Mouse (Mus musculus) bone marrow, adult 2 months (tissue): ENCODE data around the gene Sez6l2. TPM values are rescaled to one million over a fixed set of nuclear protein-coding genes. Genes with fewer than 3 reads are reported as not detected.
A peak's percentile ranks its signal among the peaks of the same experiment; 100 is the strongest.

Experiments
- H3K27ac ChIP-seq: fragments of 200-500 bp; 2 replicates; pipeline ENCODE4 v1.5.1; 2012; ENCODE audit warnings: low read depth, mild to moderate bottlenecking, control low read depth, inconsistent platforms, low read length; ENCODE audit not compliant: control insufficient read depth, poor library complexity, insufficient read depth
- H3K4me1 ChIP-seq: fragments of 200-500 bp; 2 replicates; pipeline ENCODE4 v1.6.1; 2011; ENCODE audit warnings: low read length; ENCODE audit not compliant: control insufficient read depth, insufficient read depth
- H3K4me3 ChIP-seq: fragments of 200-500 bp; replicated peaks from 2 replicates; pipeline ENCODE3; 2011; ENCODE audit warnings: mild to moderate bottlenecking, low read depth, low read length, control low read depth; ENCODE audit not compliant: control insufficient read depth
- CTCF ChIP-seq: fragments of 200-500 bp; IDR thresholded peaks from 2 replicates; pipeline ENCODE4 v1.5.1; 2011; ENCODE audit warnings: low read length, control low read depth; ENCODE audit not compliant: control insufficient read depth, insufficient read depth
- POLR2A ChIP-seq: fragments of 200-500 bp; IDR thresholded peaks from 2 replicates; pipeline ENCODE4 v1.6.1; 2011; ENCODE audit warnings: low read depth, mild to moderate bottlenecking, control low read depth, low read length, borderline replicate concordance; ENCODE audit not compliant: control insufficient read depth
- WGBS: fragments of 180-500 bp; shearing (Covaris S2); methylation state at CpG from one replicate; pipeline ENCODE4 v1.1.7; 2018; 5-methylcytosine and 5-hydroxymethylcytosine counted together
- polyA plus RNA-seq: library from polyadenylated mRNA; stranded (reverse); fragments of >200 nt; gene quantifications from 2 replicates; pipeline ENCODE4 v1.2.4, GENCODE M21; 2011; ENCODE audit warnings: low replicate concordance; ENCODE audit not compliant: missing spikeins, insufficient read depth, insufficient read length

Sez6l2 gene
- polyA plus RNA-seq, 1 experiment, result 3.5 TPM

DNA sequence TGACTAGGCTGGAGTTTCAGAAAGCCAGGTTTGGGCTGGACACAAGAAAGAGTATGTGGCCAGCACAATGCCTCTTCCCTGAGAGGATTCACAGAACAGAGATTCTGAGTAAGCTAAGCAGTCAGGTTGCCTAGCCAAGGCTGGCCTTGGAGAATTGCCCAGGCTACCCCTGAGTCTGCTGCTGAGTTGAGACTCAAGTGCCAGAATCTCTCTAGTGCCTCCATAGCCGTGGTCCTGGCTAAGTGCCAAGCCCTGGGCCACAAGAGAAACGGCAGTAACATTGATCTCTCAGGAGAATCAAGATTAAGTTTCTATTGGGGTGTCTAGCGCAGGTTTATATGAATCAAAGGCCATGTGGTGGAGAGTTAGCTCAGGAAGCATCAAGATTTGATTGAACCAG lies 15.2 kb downstream of the Sez6l2 start:
- 27% methylated on average over 3 of the region's 3 CpGs for WGBS
- no peak overlapping the region for H3K4me3 ChIP-seq
- no peak for TF ChIP-seq CTCF
- TF ChIP-seq POLR2A, result no peak
- no peak overlapping the region for H3K27ac ChIP-seq
- no peaks in the 10 kb centered on the region; the same call in 1 of the 2 replicates for H3K4me1 ChIP-seq

DNA sequence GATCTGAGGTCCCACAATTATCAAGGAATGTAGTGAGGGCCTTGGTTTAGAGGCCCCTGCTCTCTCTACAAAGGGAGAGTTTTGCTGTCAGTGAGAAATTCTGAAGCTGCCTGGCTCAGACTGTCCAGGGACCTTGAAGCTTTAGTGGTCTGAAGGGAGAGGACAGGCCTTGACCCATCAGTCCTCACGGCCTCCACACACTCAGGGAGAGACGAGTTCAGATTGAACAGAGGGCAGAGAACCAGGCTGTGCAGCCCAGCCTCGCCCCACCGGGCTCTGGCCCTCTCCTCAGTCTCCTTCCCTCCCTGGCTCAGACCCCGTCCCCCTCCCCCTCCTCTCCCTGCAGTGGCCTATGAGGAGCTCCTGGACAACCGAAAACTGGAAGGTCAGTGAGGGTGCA lies 17.0 kb downstream of the Sez6l2 start:
- no peak for TF ChIP-seq CTCF
- no peak for TF ChIP-seq POLR2A
- H3K27ac ChIP-seq, result no peak overlapping the region
- no peak overlapping the region for H3K4me3 ChIP-seq
- 78% methylated on average over 6 of the region's 6 CpGs for WGBS
- no peaks in the 10 kb centered on the region; the same call in 1 of the 2 replicates for H3K4me1 ChIP-seq

DNA sequence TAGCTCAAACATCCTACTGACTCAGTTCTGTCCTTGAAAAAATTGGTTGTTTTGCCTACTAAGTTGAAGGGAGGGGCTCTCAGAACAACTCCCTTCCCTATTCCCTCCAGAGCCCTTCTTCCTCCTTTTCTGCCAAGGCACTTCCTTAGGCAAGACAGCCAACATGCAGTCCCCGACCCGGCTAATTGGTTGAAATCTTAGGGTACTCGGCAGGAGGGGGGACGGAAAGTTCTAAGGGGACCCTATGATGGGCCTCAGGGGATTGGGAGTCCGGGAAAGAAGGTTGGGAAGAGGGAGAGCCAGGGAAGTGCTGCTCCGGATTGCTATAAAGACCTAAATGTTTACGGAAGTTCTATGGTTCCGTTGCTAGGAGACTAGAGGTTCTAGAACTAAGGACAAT lies 25.1 kb downstream of the Sez6l2 start:
- 1% methylated on average over 8 of the region's 8 CpGs for WGBS
- peak overlapping the region; percentile 87 for H3K4me3 ChIP-seq
- TF ChIP-seq CTCF (no peak), POLR2A (no peak)

DNA sequence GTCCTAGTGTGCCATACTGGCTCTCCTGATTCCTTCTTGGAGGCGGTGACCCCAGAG lies 25.4 kb downstream of the Sez6l2 start, which contains the start of gene Cdipt:
Gene Cdipt, plus strand, starts transcription at position 22 of the 57 bp plus-strand sequence.
- TF ChIP-seq POLR2A, result no peak
- no peak for TF ChIP-seq CTCF
- Histone ChIP-seq H3K4me3 (peak within 1 kb of the TSS; percentile 87), H3K4me1 (peaks cover 2% of the 10 kb centered on the region; the same call in 1 of the 2 replicates), H3K27ac (peak within 1 kb of the TSS; percentile 96)
- 3% methylated on average over 1 of the region's 1 CpGs for WGBS

More for the DNA sequence above, 25.1 kb downstream of the Sez6l2 start:
- Histone ChIP-seq H3K4me1 (peaks cover 2% of the 10 kb centered on the region; the same call in 1 of the 2 replicates), H3K27ac (peak overlapping the region; percentile 96; the same call in 1 of the 2 replicates)

DNA sequence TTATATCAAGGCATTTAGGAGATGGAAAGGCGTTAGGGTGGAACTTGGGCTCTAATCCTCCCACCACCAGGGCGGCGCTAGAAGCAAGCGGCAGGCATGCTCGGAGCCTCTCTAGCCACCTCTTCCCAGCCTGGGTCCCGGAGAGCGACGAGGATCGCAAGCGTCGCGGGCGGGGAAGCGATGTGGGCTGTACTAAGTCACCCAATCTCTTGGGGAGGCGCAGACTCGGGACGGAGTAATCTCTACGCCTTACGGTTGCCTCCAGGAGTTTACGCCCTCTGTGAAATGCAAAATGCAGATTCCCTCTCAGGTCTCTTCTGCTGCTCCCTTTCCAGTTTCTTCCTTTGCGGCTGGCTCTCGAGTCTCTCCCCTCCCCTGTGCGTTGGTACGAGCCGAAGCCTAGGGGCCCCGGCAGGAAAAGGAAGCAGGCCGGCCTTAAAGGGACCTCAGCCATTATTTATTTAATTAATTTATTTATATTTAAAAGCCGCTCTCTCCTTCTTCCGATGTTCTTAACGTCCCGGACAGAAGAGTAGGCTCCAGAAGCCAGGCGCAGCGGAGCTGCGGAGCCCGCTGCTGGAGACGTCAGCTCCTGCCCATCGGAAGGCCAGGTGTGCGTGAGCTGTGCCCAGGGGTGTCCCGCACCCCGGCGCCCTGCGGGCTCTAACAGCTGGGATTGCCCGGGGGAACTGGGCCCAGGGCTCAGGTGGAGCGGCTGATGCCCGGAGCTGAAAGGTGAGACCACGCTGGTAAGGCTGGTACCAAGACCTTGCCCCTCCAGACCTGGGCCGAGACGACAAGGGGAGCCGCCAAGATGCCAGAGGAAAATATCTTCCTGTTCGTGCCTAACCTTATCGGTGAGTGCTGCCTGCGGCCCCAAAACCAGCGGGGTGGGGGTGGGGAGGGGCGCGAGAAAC lies 25.8 kb downstream of the Sez6l2 start, which contains the start of gene Cdiptos:
Gene Cdiptos, minus strand, starts transcription at position 149 of the 917 bp plus-strand sequence.
- H3K4me1 ChIP-seq, result peaks cover 2% of the 10 kb centered on the region; the same call in 1 of the 2 replicates
- WGBS, result under 1% methylated on average over 55 of the region's 55 CpGs
- peak within 1 kb of the TSS; percentile 96 for H3K27ac ChIP-seq
- H3K4me3 ChIP-seq, result peak within 1 kb of the TSS; percentile 87
- TF ChIP-seq CTCF, result peak; percentile 97
- TF ChIP-seq POLR2A, result peak; percentile 62; the same call in 1 of the 2 replicates

DNA sequence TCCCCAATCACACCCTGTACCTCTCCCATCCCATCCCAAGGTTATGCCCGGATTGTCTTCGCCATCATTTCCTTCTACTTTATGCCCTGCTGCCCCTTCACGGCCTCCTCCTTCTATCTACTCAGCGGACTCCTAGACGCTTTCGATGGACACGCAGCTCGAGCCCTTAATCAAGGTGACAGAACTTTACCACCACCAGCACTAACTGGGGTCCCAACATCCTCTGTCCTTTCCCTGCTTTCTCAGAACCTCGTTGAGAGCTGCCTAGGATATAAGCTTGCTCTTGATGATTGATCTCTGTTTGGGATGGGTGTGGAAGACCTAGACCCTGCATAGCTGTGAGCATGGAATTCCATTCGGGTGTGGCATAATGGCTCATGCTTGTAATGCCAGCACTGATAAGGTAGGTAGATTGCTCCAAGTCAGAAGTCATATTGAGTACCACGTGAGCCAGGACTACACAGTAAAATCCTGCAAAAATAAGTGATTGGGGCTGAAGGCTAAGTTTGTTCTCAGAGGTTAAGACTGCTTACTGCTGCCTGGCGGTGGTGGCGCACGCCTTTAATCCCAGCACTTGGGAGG lies 26.6 kb downstream of the Sez6l2 start:
- WGBS, result 25% methylated on average over 14 of the region's 14 CpGs
- H3K4me3 ChIP-seq, result peak overlapping the region; percentile 87
- peaks cover 2% of the 10 kb centered on the region; the same call in 1 of the 2 replicates for H3K4me1 ChIP-seq
- peak overlapping the region; percentile 50 for H3K27ac ChIP-seq
- TF ChIP-seq POLR2A (no peak), CTCF (no peak)

DNA sequence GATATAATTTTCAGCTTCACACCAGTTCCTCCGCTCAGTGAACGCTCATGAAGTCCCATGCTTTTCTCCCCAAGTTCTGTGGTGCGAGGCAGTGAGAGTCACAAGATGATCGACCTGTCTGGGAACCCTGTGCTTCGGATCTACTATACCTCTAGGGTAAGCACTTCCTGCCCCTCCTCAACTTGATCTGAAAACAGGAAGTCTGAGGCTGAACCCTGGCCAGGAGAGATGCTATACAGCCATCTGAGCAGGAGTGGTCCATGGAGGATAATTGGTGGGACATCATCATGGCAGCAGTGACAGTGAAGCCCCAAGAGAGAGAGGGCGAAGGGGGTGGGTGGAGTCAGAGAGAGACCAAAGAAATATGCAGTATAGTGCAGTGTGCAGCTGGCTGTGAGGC lies 28.5 kb downstream of the Sez6l2 start:
- Histone ChIP-seq H3K4me1 (peaks cover 2% of the 10 kb centered on the region; the same call in 1 of the 2 replicates), H3K4me3 (no peak overlapping the region), H3K27ac (no peak overlapping the region)
- WGBS, result 64% methylated on average over 6 of the region's 6 CpGs
- TF ChIP-seq CTCF, result no peak

DNA sequence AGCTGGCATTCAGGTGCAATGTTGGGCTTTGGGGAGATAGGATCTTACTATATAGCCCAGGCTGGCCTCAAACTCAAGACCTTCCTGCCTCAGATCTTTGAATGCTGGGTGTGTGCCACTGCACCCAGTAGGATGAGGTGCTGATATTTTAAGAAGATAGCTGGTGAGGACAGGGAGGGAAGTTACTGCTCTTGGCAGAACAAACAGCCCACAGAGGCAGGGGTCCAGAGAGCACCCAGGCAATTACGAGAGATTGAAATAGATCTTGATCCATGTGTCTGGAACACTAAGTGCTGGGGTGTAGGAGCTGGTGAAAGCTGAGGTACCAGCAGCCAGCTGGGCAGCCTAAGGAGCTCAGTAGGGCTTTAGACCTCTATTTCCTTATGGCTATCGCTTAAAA lies 31.2 kb downstream of the Sez6l2 start:
- no peak overlapping the region for H3K27ac ChIP-seq
- no peak for TF ChIP-seq POLR2A
- no peak for TF ChIP-seq CTCF
- WGBS, result 80% methylated on average over 2 of the region's 2 CpGs
- no peak overlapping the region for H3K4me3 ChIP-seq
- peaks cover 2% of the 10 kb centered on the region; the same call in 1 of the 2 replicates for H3K4me1 ChIP-seq

DNA sequence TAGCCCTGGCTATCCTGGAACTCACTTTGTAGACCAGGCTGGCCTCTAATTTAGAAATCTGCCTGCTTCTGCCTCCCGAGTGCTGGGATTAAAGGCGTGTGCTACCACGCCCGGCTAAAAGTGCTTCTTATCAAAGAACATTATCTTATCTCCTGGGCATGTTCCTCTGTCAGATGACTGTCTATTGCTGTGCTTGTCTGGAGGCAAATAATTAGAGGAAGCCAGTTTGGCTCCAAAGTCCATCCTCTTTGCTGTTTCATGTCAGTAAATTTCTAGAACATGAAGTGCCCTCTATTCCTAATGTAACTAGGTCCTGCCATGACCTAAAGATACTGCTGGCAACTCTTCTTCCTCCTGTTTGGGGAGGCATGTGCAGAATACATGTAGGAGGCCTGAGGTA lies 31.7 kb downstream of the Sez6l2 start:
- no peak overlapping the region for H3K27ac ChIP-seq
- no peak for TF ChIP-seq CTCF
- peaks cover under 1% of the 10 kb centered on the region; the same call in 1 of the 2 replicates for H3K4me1 ChIP-seq
- WGBS, result 56% methylated on average over 4 of the region's 4 CpGs
- H3K4me3 ChIP-seq, result no peak overlapping the region
